Mouse (Mus musculus) heart, postnatal 0 days (tissue): Measurements from ENCODE around the gene Ccdc141.

Experiments
- CTCF ChIP-seq: IDR thresholded peaks from 2 replicates; pipeline ENCODE4 v1.5.1; 2016; ENCODE audit warnings: antibody characterized with exemption, control low read depth, low read depth
- EP300 ChIP-seq: IDR thresholded peaks from 2 replicates; pipeline ENCODE4 v1.6.1; 2016; ENCODE audit warnings: antibody characterized with exemption, low read depth

DNA sequence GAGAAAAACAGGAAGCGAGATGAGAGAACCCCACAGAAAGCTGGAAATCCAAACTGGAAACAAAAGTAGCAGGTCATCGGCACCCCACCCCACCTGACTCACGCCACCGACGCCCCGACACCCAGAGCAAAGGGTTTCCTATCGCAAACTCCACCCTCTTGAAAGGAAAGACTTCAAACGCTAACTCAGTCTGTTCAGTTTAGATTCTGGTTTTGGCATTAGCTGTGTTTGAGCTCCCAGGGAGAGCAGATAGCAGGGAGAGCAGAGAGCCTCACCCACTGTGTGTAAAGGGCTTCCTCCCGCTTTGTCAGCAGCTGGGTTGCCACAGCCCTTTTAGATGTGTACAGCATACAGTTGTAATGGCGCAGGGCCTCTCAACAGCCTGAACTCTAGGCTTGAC lies 6.0 kb upstream of the Ccdc141 start:
- TF ChIP-seq CTCF (no peak), EP300 (no peak)
